Mouse (Mus musculus) E14TG2a.4 (cell line): ENCODE results near the gene Rpa1.

ENCODE experiments used
- CTCF ChIP-seq: conservative IDR thresholded peaks from 2 replicates; pipeline ENCODE4 v1.5.1; 2014; ENCODE audit warnings: low read length
- NANOG ChIP-seq: IDR thresholded peaks from 2 replicates; pipeline ENCODE4 v1.6.1; 2014; ENCODE audit warnings: borderline replicate concordance, low read length, mixed read lengths

DNA sequence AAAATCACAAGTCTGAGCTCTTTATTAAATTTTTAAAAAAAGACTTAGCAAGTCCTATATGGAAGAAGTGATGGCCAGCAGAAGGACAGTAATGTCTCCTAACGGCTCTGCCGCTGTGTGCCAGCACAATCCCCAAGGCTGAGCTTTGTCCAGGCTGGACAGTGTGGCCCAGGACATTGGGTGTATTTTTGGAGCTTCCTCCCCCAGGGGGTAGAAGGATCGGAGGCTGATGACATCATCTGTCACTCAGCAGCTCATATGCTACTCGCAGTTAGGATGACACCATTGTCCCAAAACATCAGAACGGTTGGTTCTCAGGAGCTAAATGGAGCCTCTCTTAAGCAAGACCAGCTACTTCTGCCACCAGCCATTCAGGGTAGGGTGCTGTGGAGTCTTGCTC is 79.6 kb downstream of the Rpa1 start:
- TF ChIP-seq CTCF = no peak
- TF ChIP-seq NANOG = no peak
